Mouse (Mus musculus) kidney, postnatal 14 days (tissue): ENCODE results near the gene Dnase1l2.
"Not testable (repeated sequence)": the region's sequence is repeated elsewhere in the genome, so short reads cannot be mapped to it uniquely, and the experiment has no call there.

ENCODE experiments used
- DNase-seq: peaks from one replicate; pipeline ENCODE4 v3.0.0; 2022; ENCODE audit warnings: mixed read lengths

Gene Dnase1l2

GRCm38 (mm10) chr17:24427170-24427557, 15.7 kb downstream of the Dnase1l2 start:
- peak; percentile 45 for DNase-seq

- peak; percentile 97 for DNase-seq
Observed at GRCm38 (mm10) chr17:24426471-24427169, 16.3 kb downstream of the Dnase1l2 start, which contains the start of gene Eci1. Gene Eci1, plus strand, starts transcription at chr17:24426641.

GRCm38 (mm10) chr17:24425905-24426304, 17.0 kb downstream of the Dnase1l2 start:
- DNase-seq, result no peak

- DNase-seq, result not testable (repeated sequence)
Observed at GRCm38 (mm10) chr17:24425326-24425725, 17.6 kb downstream of the Dnase1l2 start.

- no peak for DNase-seq
Observed at GRCm38 (mm10) chr17:24424489-24424888, 18.4 kb downstream of the Dnase1l2 start.

- no peak for DNase-seq
Observed at GRCm38 (mm10) chr17:24423114-24423513, 19.8 kb downstream of the Dnase1l2 start.

- DNase-seq, result no peak
Observed at GRCm38 (mm10) chr17:24416051-24416652, 26.8 kb downstream of the Dnase1l2 start.

- DNase-seq, result no peak
Observed at GRCm38 (mm10) chr17:24415011-24415410, 27.9 kb downstream of the Dnase1l2 start.

GRCm38 (mm10) chr17:24414230-24414976, 28.5 kb downstream of the Dnase1l2 start, which contains the start of gene Rnps1:
Gene Rnps1, plus strand, starts transcription at chr17:24414565.
- peak; percentile 97 for DNase-seq

- DNase-seq, result peak; percentile 24
Observed at GRCm38 (mm10) chr17:24413557-24414211, 29.2 kb downstream of the Dnase1l2 start.

- DNase-seq, result no peak
Observed at GRCm38 (mm10) chr17:24407116-24407803, 35.6 kb downstream of the Dnase1l2 start.

GRCm38 (mm10) chr17:24402371-24402770, 40.5 kb downstream of the Dnase1l2 start:
- DNase-seq, result no peak

- no peak for DNase-seq
Observed at GRCm38 (mm10) chr17:24394456-24394855, 48.4 kb downstream of the Dnase1l2 start.

- no peak for DNase-seq
Observed at GRCm38 (mm10) chr17:24393527-24393926, 49.4 kb downstream of the Dnase1l2 start.

- DNase-seq, result no peak
Observed at GRCm38 (mm10) chr17:24391149-24391548, 51.8 kb downstream of the Dnase1l2 start.
